Mouse (Mus musculus): ENCODE measurements around the gene Nfia. TPM values are rescaled to one million over a fixed set of nuclear protein-coding genes. Genes with fewer than 3 reads are reported as not detected.

Gene Nfia
- total RNA-seq, 2 experiments from 2014 or later: 134 to 149 TPM

DNA sequence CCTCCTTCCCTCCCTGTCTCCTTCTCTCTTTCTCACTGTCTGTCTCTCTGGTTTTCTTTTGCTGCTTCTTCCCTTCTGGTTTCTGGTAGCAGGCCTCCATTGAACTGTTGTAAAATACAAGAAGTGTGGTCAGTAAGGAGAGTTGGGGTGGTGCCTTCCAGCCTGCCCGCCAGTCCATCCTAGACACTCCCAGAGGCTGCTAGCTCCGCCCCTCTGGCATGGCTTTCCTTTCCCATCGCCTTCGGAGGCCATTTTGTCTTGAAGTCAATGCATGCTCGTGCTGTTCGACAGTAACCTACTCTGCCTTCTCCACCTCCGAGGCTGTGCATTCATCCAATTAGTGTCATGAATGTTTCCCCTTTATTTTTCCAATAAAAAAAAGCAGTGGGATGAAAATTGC is 343.5 kb downstream of the Nfia start:
- intact Hi-C loops (cut with DNase I): loop anchor here (5.0 to 10.0 kb wide), 2 partner anchors 141 to 551 kb away; no protein-coding TSS in a partner anchor
- DNase-seq (ENCODE audit: low spot score): no peak

DNA sequence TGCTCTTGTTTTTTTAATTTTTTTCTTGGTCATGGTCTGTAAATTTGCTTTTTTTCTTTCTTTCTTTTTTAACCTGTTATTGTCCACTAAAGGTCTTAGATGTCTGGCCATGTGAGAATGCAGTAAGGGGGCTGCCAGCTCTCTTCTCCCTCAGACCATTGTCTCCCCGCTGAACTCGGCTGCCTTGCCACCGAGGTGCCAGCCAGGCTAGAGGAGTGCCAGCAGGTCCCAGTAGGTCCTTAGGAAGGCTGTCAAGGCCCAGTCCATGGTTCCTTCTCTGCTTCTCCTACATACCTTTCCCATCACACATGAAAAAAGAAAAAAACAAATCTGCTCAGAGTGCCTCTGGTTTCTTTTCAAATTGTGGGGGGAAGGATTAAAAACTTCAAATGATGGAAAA is 345.6 kb downstream of the Nfia start:
- intact Hi-C loops (cut with DNase I): loop anchor here (5.0 to 10.0 kb wide), 2 partner anchors 139 to 553 kb away; no protein-coding TSS in a partner anchor

DNA sequence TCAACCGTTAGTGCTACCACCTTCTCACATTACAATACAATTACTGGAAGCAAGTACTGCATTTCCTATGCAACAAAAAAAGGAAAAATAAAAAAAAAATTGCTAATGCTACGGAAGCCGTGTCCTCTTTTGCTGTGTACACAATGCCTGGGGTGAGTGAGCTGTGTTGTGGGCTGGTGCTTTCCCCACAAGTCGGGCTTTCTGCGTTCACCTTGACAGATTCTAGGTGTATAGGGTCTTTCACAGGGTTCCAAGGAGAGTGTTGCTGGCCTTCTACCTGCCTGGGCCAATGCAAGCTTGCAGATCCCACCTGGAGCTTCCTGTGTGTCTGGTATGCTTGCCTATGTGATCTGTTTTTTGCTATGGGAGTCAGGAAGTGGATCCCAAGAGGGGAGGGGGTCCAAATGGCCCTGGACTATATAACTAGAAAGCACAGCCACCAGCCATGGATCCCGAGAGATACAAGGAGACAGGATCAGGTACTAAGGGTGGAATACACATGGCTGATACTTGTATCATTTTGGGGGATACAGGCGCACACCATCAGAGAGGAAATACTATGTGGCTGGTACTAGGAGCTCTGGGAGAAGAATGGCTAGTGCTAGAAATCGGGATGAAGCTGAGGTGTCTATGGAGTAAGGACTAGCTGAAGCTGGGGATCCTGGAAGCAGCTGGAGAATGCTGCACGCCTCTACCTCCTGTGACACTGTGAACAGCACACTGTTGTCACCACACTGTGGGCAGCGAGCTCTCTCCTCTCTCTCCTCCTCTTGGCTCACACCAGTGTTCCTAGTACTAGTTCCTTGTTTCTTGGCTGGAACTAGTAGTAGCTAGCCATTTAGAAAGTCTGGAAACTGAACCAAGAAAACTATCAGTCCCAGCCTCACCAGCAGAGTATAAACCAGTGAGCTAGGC is 346.5 kb downstream of the Nfia start:
- intact Hi-C loops (cut with DNase I): loop anchor here (5.0 to 10.0 kb wide), 2 partner anchors 138 to 554 kb away; no protein-coding TSS in a partner anchor
- no peak for DNase-seq (ENCODE audit: low spot score)

More for the DNA sequence above, 345.6 kb downstream of the Nfia start:
- DNase-seq (ENCODE audit: low spot score): no peak

- intact Hi-C loops (cut with DNase I): loop anchor here (5.0 to 10.0 kb wide), 2 partner anchors 137 to 555 kb away; no protein-coding TSS in a partner anchor
Measured at GRCm38 (mm10) chr4:98119949-98120531, 347.5 kb downstream of the Nfia start.

GRCm38 (mm10) chr4:98120706-98121340 is 348.3 kb downstream of the Nfia start:
- no peak for DNase-seq (ENCODE audit: low spot score)
- intact Hi-C loops (cut with DNase I): no loop called here

More at GRCm38 (mm10) chr4:98119949-98120531, 347.5 kb downstream of the Nfia start:
- no peak for DNase-seq (ENCODE audit: low spot score)

- DNase-seq (ENCODE audit: low spot score): no peak
- intact Hi-C loops (cut with DNase I): no loop called here
Measured at GRCm38 (mm10) chr4:98126003-98126677, 353.6 kb downstream of the Nfia start.

DNA sequence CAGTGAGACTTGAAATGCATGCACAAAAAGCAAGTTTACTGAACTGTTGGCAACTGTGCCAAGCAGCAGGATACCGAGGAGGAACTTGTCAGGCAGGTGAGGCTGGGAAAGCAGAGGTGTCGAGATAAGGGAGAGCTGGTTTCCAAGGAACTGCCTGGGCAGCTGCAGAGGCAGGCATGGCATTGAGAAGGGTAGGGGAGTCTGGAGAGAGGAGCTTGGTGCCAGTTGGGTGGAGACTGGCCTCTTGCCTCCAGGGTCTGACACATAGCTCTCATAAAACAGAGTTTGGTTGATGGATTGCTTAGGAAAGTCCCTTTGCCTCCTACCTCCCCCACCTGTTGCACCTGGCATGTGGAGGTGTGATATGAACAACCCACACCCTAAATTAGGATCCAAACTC is 358.3 kb downstream of the Nfia start:
- intact Hi-C loops (cut with DNase I): no loop called here
- DNase-seq (ENCODE audit: low spot score): no peak

GRCm38 (mm10) chr4:98134027-98134426 is 361.5 kb downstream of the Nfia start:
- DNase-seq (ENCODE audit: low spot score): no peak
- intact Hi-C loops (cut with DNase I): no loop called here

DNA sequence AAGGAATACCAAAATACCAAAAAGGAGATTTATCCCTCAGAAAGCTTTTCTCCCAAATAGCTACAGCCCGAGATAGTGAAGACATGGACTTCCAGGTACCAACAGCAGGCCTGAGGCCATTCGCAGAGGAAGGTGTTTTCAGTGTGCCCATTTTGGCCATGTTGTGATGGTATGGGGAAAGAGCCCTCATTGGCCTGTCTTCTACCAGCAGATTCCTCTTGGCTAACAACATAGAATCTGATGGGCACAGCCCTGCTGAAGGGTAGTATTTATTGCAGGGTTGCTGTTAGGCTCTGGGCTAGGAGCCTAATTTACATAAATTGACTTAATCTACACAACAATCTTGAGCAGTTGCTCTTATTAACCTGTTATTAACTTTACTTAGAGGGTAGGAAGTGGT is 363.5 kb downstream of the Nfia start:
- DNase-seq (ENCODE audit: low spot score): no peak
- intact Hi-C loops (cut with DNase I): no loop called here

GRCm38 (mm10) chr4:98142879-98143436 is 370.4 kb downstream of the Nfia start:
- DNase-seq (ENCODE audit: low spot score): peak; percentile 54

GRCm38 (mm10) chr4:98150576-98150975 is 378.0 kb downstream of the Nfia start:
- intact Hi-C loops (cut with DNase I): no loop called here
- no peak for DNase-seq (ENCODE audit: low spot score)

More at GRCm38 (mm10) chr4:98142879-98143436, 370.4 kb downstream of the Nfia start:
- intact Hi-C loops (cut with DNase I): no loop called here

DNA sequence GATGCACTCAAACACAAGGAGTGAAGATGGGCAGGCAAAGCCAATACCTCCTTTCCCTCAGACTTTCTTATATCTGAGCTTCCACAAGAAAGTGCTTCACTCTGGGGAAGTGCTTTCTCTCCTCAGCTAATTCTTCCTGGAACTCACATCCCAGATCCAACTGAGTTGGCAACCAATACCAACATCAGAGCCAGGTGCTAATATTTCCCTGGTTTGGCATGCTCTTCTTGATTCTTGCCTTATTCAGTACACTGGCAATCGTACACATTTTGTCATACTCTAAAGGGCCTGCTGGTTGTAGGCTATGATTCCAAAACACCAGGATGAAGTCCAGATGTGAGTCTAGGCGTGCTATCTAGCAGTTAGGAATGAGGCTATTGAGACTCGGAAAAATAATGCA is 385.4 kb downstream of the Nfia start:
- no peak for DNase-seq (ENCODE audit: low spot score)
- intact Hi-C loops (cut with DNase I): no loop called here

DNA sequence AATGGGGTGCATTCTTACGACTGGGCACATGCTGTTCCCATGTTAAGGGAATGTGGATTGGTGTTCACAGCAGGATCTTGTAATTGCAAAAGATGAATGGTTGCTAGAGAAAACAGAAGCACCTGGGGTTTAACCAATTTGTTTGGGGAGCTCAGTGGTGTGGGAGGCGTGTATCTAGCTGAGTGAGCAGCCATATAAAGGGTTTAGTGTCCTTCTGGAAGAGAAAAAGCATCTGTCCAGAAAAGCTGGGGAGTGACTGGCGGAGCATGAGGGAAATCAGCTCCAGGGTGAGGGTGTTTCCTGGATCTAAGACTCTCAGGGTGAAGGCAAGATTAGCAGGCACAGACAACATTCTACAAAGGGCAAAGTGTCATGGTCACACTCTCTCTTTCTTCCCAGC is 393.8 kb downstream of the Nfia start:
- intact Hi-C loops (cut with DNase I): no loop called here
- DNase-seq (ENCODE audit: low spot score): no peak

Other genes with a start within 250 kb of the Nfia start
- gene E130114P18Rik, start 5.3 kb downstream of the Nfia start, total RNA-seq (2021): not detected

Data from heart, postnatal 25 days (tissue).